26 mouse cellular contexts compared by ENCODE assay signal in the genomic region with DNA sequence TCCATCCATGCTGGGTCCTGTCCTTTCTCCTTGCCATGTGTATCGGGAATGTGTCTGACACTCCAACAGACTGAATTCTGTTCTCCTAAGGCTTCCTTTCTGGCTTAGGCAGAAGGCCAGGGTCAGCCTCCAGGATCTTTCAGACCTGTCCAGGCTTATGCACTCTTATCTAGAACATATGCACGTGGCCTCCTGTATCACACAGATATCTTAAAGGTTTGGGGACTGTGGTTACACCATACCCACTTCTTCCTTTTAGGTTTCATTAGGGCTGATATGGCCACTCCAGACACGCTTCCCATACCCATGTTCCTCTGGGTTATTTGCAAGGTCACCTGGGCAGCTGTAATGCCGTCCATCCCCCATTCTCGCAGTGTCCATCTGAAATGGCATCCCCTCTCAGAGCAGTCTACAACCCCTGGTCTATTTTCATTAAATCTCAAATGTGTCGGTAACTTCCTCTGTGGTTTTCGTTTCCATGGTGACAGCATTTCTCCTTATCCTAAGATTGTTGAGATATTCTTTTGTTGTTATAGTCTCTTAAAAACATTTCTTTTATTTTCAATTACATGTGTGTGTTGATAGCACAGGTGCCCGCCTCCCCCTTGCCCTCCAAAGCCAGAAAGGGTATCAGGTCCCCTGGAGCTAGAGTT.
DNase-seq lines count a peak whose midpoint lies in the region; ATAC-seq and TF ChIP-seq lines count a peak whose summit lies in the region.
"Had no signal": no experiment of that assay in that cellular context is flagged by ENCODE, and none has a peak within 500 bp of the region (broad histone marks: within the 10 kb centered on the region; RNA-seq: fewer than 3 reads in every experiment).

No protein-coding gene starts in this region.

- peak; percentile 56 for ATAC-seq in liver, embryonic 11.5 days (replicated peaks; ENCODE audit: low FRiP score)
- ATAC-seq in liver, postnatal 0 days: no peak
- peak; percentile 51 for ATAC-seq in megakaryocyte progenitor cell, adult 5-6 weeks (replicated peaks; ENCODE audit: poor library complexity)
- no peak for ATAC-seq in monocyte, adult 5-6 weeks (replicated peaks; ENCODE audit: insufficient number of reproducible peaks, low FRiP score, low TSS enrichment, poor library complexity, severe bottlenecking)
- no peak for ATAC-seq in inflammation-experienced regulatory T-cells, adult 6 months
- ATAC-seq: intestine, embryonic 16.5 days had no signal

- 61% methylated on average over 8 of the region's 8 CpGs for WGBS in liver, embryonic 11.5 days
- WGBS in liver, postnatal 0 days (ENCODE audit: insufficient replicate concordance): 54% methylated on average over 8 of the region's 8 CpGs

- no peaks in the 10 kb centered on the region for H3K9me3 ChIP-seq in liver, embryonic 11.5 days (ENCODE audit: control insufficient read depth, low read length)
- no peaks in the 10 kb centered on the region for H3K9me3 ChIP-seq in liver, postnatal 0 days (ENCODE audit: low read length)
- H3K9me3 ChIP-seq: forebrain, embryonic 12.5 days; heart, embryonic 10.5 days; hindbrain, embryonic 15.5 days; lung, embryonic 15.5 days; stomach, embryonic 15.5 days had no signal

- TF ChIP-seq EP300 in liver, postnatal 0 days (IDR thresholded peaks at IDR 0.05; ENCODE audit: low read depth): no peak

- H3K4me3 ChIP-seq in liver, embryonic 11.5 days (ENCODE audit: low read depth, low read length): no peak overlapping the region
- no peak overlapping the region for H3K4me3 ChIP-seq in liver, postnatal 0 days (ENCODE audit: low read depth, low read length)
- H3K4me3 ChIP-seq: forebrain, embryonic 12.5 days; heart, embryonic 10.5 days; hindbrain, embryonic 15.5 days; left cerebral cortex, adult 2 months; lung, embryonic 15.5 days; stomach, embryonic 15.5 days had no signal

- no peaks in the 10 kb centered on the region for H3K27me3 ChIP-seq in liver, embryonic 11.5 days (replicated peaks; ENCODE audit: control insufficient read depth, insufficient read depth, low read length)
- no peaks in the 10 kb centered on the region for H3K27me3 ChIP-seq in liver, postnatal 0 days (ENCODE audit: insufficient read depth, low read length)
- H3K27me3 ChIP-seq: forebrain, embryonic 12.5 days; hindbrain, embryonic 15.5 days; lung, embryonic 15.5 days; stomach, embryonic 15.5 days had no signal

- H3K4me2 ChIP-seq in liver, embryonic 11.5 days: no peak overlapping the region
- no peak overlapping the region for H3K4me2 ChIP-seq in liver, postnatal 0 days (ENCODE audit: low read depth, low read length)
- H3K4me2 ChIP-seq: forebrain, embryonic 12.5 days; hindbrain, embryonic 15.5 days; lung, embryonic 15.5 days; midbrain, embryonic 11.5 days; stomach, embryonic 15.5 days had no signal

- no peak overlapping the region for H3K27ac ChIP-seq in liver, embryonic 11.5 days (ENCODE audit: low read depth, low read length)
- H3K27ac ChIP-seq in liver, postnatal 0 days (ENCODE audit: low read depth): no peak overlapping the region
- H3K27ac ChIP-seq: forebrain, embryonic 12.5 days; heart, embryonic 10.5 days; hindbrain, embryonic 15.5 days; left cerebral cortex, adult 2 months; lung, embryonic 15.5 days; stomach, embryonic 15.5 days had no signal

- H3K4me1 ChIP-seq in liver, embryonic 11.5 days (replicated peaks; ENCODE audit: control insufficient read depth, insufficient read depth, low read length): 0 out of 2 replicates have a peak, but pooled peaks cover 3% of the 10 kb centered on the region
- H3K4me1 ChIP-seq in liver, postnatal 0 days (ENCODE audit: insufficient read depth): no peaks in the 10 kb centered on the region
- H3K4me1 ChIP-seq: forebrain, embryonic 12.5 days; stomach, embryonic 15.5 days had no signal

- H3K36me3 ChIP-seq in liver, embryonic 11.5 days (ENCODE audit: control insufficient read depth, insufficient read depth, low read length): no peaks in the 10 kb centered on the region; the same call in 1 of the 2 replicates
- H3K36me3 ChIP-seq in liver, postnatal 0 days (replicated peaks; ENCODE audit: insufficient read depth, low read length): peaks cover 23% of the 10 kb centered on the region
- H3K36me3 ChIP-seq: stomach, embryonic 15.5 days had no signal

- H3K9ac ChIP-seq in liver, embryonic 11.5 days (ENCODE audit: low read depth, low read length): no peak overlapping the region
- no peak overlapping the region for H3K9ac ChIP-seq in liver, postnatal 0 days (replicated peaks)
- H3K9ac ChIP-seq: forebrain, embryonic 12.5 days; hindbrain, embryonic 15.5 days; lung, embryonic 15.5 days; stomach, embryonic 15.5 days had no signal

- no peak for TF ChIP-seq CTCF in liver, postnatal 0 days (IDR thresholded peaks at IDR 0.05; ENCODE audit: low read depth)

- DNase-seq in liver, embryonic 11.5 days (ENCODE audit: low spot score): no peak
- DNase-seq in liver, postnatal 0 days: no peak
- peak; percentile 57 for DNase-seq in MEL-GATA-1-ER (ENCODE audit: extremely low read depth, low read depth)
- DNase-seq in induced T-regulatory cell, adult 2 months (ENCODE audit: low read depth): peak; percentile 19
- no peak for DNase-seq in c-Kit-positive CD71-positive TER-119-positive erythroid progenitor cells, embryonic 14.5 days (ENCODE audit: low spot score)
- DNase-seq: adrenal gland, postnatal 36 days; B cell, adult 2 months; cerebellum, adult 11 months; cerebellum, adult 9-11 months; gastrocnemius, postnatal 36 days; heart, postnatal 4 days; kidney, adult 9 months; lung, postnatal 4 days; thymus, adult 18-20 months; thymus, postnatal 4 days had no signal

Comparison
In these comparisons a context has a peak if more than half of its experiments do, and no peak if none do; other contexts are left out.
1. ATAC-seq: peak in liver, embryonic 11.5 days (single experiment) and megakaryocyte progenitor cell, adult 5-6 weeks (single experiment); none in liver, postnatal 0 days (single experiment), monocyte, adult 5-6 weeks (single experiment) and inflammation-experienced regulatory T-cells, adult 6 months (single experiment).
2. DNase-seq: peak in MEL-GATA-1-ER (single experiment) and induced T-regulatory cell, adult 2 months (single experiment); none in liver, embryonic 11.5 days (single experiment), liver, postnatal 0 days (single experiment) and c-Kit-positive CD71-positive TER-119-positive erythroid progenitor cells, embryonic 14.5 days (single experiment).